In genomic region chr12:99639847-99640213, GRCm38 (mm10) we compare ENCODE assay signal across 9 mouse cellular contexts.
A peak's percentile ranks its signal among the peaks of the same experiment; 100 is the strongest.
DNase-seq lines count a peak whose midpoint lies in the region; ATAC-seq and TF ChIP-seq lines count a peak whose summit lies in the region.
"Had no signal": no experiment of that assay in that cellular context is flagged by ENCODE, and none has a peak within 500 bp of the region (broad histone marks: within the 10 kb centered on the region; RNA-seq: fewer than 3 reads in every experiment).

No protein-coding gene starts in this region.

- H3K27me3 ChIP-seq in hindbrain, embryonic 11.5 days (ENCODE audit: control insufficient read depth, insufficient read depth, low read length) = no peaks in the 10 kb centered on the region
- H3K27me3 ChIP-seq in midbrain, embryonic 11.5 days (ENCODE audit: control insufficient read depth, insufficient read depth, low read length) = no peaks in the 10 kb centered on the region
- no peaks in the 10 kb centered on the region for H3K27me3 ChIP-seq in lung, postnatal 0 days (replicated peaks; ENCODE audit: insufficient read depth, low read length)
- H3K27me3 ChIP-seq: heart, embryonic 13.5 days had no signal

- peak overlapping the region; percentile 27; the same call in 1 of the 2 replicates for H3K4me2 ChIP-seq in hindbrain, embryonic 11.5 days (replicated peaks; ENCODE audit: low read depth, low read length)
- H3K4me2 ChIP-seq in midbrain, embryonic 11.5 days = peak overlapping the region; percentile 46
- H3K4me2 ChIP-seq in lung, postnatal 0 days (replicated peaks; ENCODE audit: low read depth, low read length) = no peak overlapping the region

- H3K4me1 ChIP-seq in hindbrain, embryonic 11.5 days (replicated peaks; ENCODE audit: control insufficient read depth, insufficient read depth, low read length) = peaks cover 5% of the 10 kb centered on the region; the same call in 1 of the 2 replicates
- peaks cover 20% of the 10 kb centered on the region for H3K4me1 ChIP-seq in midbrain, embryonic 11.5 days (ENCODE audit: control insufficient read depth, insufficient read depth, low read length)
- no peaks in the 10 kb centered on the region for H3K4me1 ChIP-seq in lung, postnatal 0 days (ENCODE audit: insufficient read depth, low read depth, low read length)

- no peak for TF ChIP-seq CTCF in left cerebral cortex, adult 2 months (IDR thresholded peaks at IDR 0.05)
- no peak for TF ChIP-seq CTCF in lung, postnatal 0 days (IDR thresholded peaks at IDR 0.05)

- ATAC-seq in hindbrain, embryonic 11.5 days (ENCODE audit: low FRiP score) = peak; percentile 76
- ATAC-seq in midbrain, embryonic 11.5 days (ENCODE audit: low FRiP score) = peak; percentile 72
- ATAC-seq in lung, postnatal 0 days = no peak

- no peak overlapping the region for H3K9ac ChIP-seq in hindbrain, embryonic 11.5 days (ENCODE audit: low read depth, low read length)
- peak overlapping the region; percentile 57 for H3K9ac ChIP-seq in midbrain, embryonic 11.5 days (ENCODE audit: low read length)
- no peak overlapping the region for H3K9ac ChIP-seq in lung, postnatal 0 days (replicated peaks; ENCODE audit: low read depth)

- H3K4me3 ChIP-seq in left cerebral cortex, adult 2 months = no peak overlapping the region
- no peak overlapping the region for H3K4me3 ChIP-seq in hindbrain, embryonic 11.5 days (ENCODE audit: low read depth, low read length)
- no peak overlapping the region for H3K4me3 ChIP-seq in midbrain, embryonic 11.5 days (ENCODE audit: low read depth, low read length)
- no peak overlapping the region for H3K4me3 ChIP-seq in lung, postnatal 0 days (ENCODE audit: low read depth, low read length)

- intact Hi-C loops in left cerebral cortex, adult 2 months (cut with DNase I) = no loop called here

- no peaks in the 10 kb centered on the region for H3K36me3 ChIP-seq in hindbrain, embryonic 11.5 days (ENCODE audit: control insufficient read depth, insufficient read depth, low read length)
- H3K36me3 ChIP-seq in midbrain, embryonic 11.5 days (ENCODE audit: control insufficient read depth, insufficient read depth, low read length) = no peaks in the 10 kb centered on the region
- H3K36me3 ChIP-seq in lung, postnatal 0 days (ENCODE audit: insufficient read depth, low read length) = no peaks in the 10 kb centered on the region
- H3K36me3 ChIP-seq: heart, embryonic 13.5 days had no signal

- no peak for TF ChIP-seq EP300 in lung, postnatal 0 days (IDR thresholded peaks at IDR 0.05)

- H3K9me3 ChIP-seq in hindbrain, embryonic 11.5 days (ENCODE audit: control insufficient read depth, low read length) = peaks cover 9% of the 10 kb centered on the region
- H3K9me3 ChIP-seq in midbrain, embryonic 11.5 days (ENCODE audit: control insufficient read depth, low read length) = peaks cover 7% of the 10 kb centered on the region; the same call in 1 of the 2 replicates
- no peaks in the 10 kb centered on the region for H3K9me3 ChIP-seq in lung, postnatal 0 days (ENCODE audit: low read length)

- peak in 1 of 2 experiments; percentile 34 for DNase-seq in left cerebral cortex, adult 2 months (ENCODE audit: extremely low spot score in 1 of 2, low spot score in 2 of 2)
- DNase-seq in left cerebral cortex, adult 11 months (ENCODE audit: low spot score) = no peak
- DNase-seq in cerebellum, postnatal 25 days = peak; percentile 35 to 36
- peak; percentile 83 for DNase-seq in hindbrain, embryonic 11.5 days (ENCODE audit: low spot score)
- no peak for DNase-seq in midbrain, embryonic 11.5 days (ENCODE audit: low spot score, missing footprints)
- DNase-seq in urinary bladder, adult 2 months (ENCODE audit: low spot score) = no peak
- no peak for DNase-seq in T-cell, adult 2 months (ENCODE audit: low spot score)
- no peak for DNase-seq in lung, postnatal 0 days (ENCODE audit: low spot score)

- 7% methylated on average over 8 of the region's 8 CpGs for WGBS in hindbrain, embryonic 11.5 days
- 10% methylated on average over 8 of the region's 8 CpGs for WGBS in midbrain, embryonic 11.5 days
- 51% methylated on average over 8 of the region's 8 CpGs for WGBS in lung, postnatal 0 days

- peak overlapping the region; percentile 57; the same call in 1 of the 2 replicates for H3K27ac ChIP-seq in left cerebral cortex, adult 2 months
- peak overlapping the region; percentile 67 for H3K27ac ChIP-seq in hindbrain, embryonic 11.5 days (ENCODE audit: low read depth, low read length)
- peak overlapping the region; percentile 67; the same call in 1 of the 2 replicates for H3K27ac ChIP-seq in midbrain, embryonic 11.5 days (ENCODE audit: low read depth, low read length)
- no peak overlapping the region for H3K27ac ChIP-seq in lung, postnatal 0 days (ENCODE audit: low read length)
- H3K27ac ChIP-seq: heart, embryonic 13.5 days had no signal

Comparison
In these comparisons a context has a peak if more than half of its experiments do, and no peak if none do; other contexts are left out.
1. DNase-seq: peak in cerebellum, postnatal 25 days (2 of 2) and hindbrain, embryonic 11.5 days (single experiment); none in left cerebral cortex, adult 11 months (single experiment), midbrain, embryonic 11.5 days (single experiment), urinary bladder, adult 2 months (single experiment), T-cell, adult 2 months (single experiment) and lung, postnatal 0 days (single experiment).